Mouse (Mus musculus): ENCODE data around the gene Lcn5.
A peak's percentile ranks its signal among the peaks of the same experiment; 100 is the strongest.
"Not testable (repeated sequence)": the region's sequence is repeated elsewhere in the genome, so short reads cannot be mapped to it uniquely, and the experiment has no call there.

Gene Lcn5

GRCm38 (mm10) chr2:25701001-25701400 is 43.2 kb downstream of the Lcn5 start:
- H3K36me3 ChIP-seq (ENCODE audit: control insufficient read depth, insufficient read depth, low read length, poor library complexity, severe bottlenecking) = no peaks in the 10 kb centered on the region
- no peak for DNase-seq (ENCODE audit: low read depth, low spot score)
- no peaks in the 10 kb centered on the region for H3K27me3 ChIP-seq (ENCODE audit: control insufficient read depth, insufficient read depth, low read length, poor library complexity, severe bottlenecking)

DNA sequence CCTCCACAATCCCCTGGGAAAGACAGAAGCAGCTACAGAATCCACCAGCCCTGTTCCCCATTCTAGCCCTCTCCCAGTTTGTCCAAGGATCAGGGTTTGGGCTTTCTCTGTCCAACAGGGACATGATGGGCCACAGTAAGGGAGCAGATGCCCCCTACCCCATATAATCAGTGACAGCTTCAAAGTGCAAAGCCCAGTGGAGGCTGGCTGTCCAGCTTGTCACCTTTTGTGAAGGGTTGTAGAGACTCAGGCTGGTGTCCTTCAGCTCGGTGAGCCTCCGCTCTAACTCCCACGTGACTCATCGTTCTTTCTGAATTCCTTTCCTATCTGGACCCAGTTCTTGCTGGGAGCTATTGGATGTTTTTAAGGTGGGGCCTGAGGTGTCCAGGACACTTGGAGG is 46.0 kb downstream of the Lcn5 start:
- DNase-seq (ENCODE audit: low read depth, low spot score) = no peak
- Histone ChIP-seq H3K36me3 (ENCODE audit: control insufficient read depth, insufficient read depth, low read length, poor library complexity, severe bottlenecking) (no peaks in the 10 kb centered on the region), H3K27me3 (ENCODE audit: control insufficient read depth, insufficient read depth, low read length, poor library complexity, severe bottlenecking) (no peaks in the 10 kb centered on the region)

- H3K27me3 ChIP-seq (ENCODE audit: control insufficient read depth, insufficient read depth, low read length, poor library complexity, severe bottlenecking) = no peaks in the 10 kb centered on the region
- DNase-seq (ENCODE audit: low read depth, low spot score) = peak; percentile 77
- H3K36me3 ChIP-seq (ENCODE audit: control insufficient read depth, insufficient read depth, low read length, poor library complexity, severe bottlenecking) = no peaks in the 10 kb centered on the region
Measured at GRCm38 (mm10) chr2:25706643-25707481, 49.1 kb downstream of the Lcn5 start, which contains the start of gene Bmyc. Gene Bmyc (plus strand): TSS chr2:25706739.

GRCm38 (mm10) chr2:25708121-25708520 is 50.4 kb downstream of the Lcn5 start:
- Histone ChIP-seq H3K36me3 (ENCODE audit: control insufficient read depth, insufficient read depth, low read length, poor library complexity, severe bottlenecking) (no peaks in the 10 kb centered on the region), H3K27me3 (ENCODE audit: control insufficient read depth, insufficient read depth, low read length, poor library complexity, severe bottlenecking) (no peaks in the 10 kb centered on the region)
- DNase-seq (ENCODE audit: low read depth, low spot score) = peak; percentile 70

- H3K27me3 ChIP-seq (ENCODE audit: control insufficient read depth, insufficient read depth, low read length, poor library complexity, severe bottlenecking); DNase-seq (ENCODE audit: low read depth, low spot score): not testable (repeated sequence)
Measured at GRCm38 (mm10) chr2:25709056-25709455, 51.3 kb downstream of the Lcn5 start.

DNA sequence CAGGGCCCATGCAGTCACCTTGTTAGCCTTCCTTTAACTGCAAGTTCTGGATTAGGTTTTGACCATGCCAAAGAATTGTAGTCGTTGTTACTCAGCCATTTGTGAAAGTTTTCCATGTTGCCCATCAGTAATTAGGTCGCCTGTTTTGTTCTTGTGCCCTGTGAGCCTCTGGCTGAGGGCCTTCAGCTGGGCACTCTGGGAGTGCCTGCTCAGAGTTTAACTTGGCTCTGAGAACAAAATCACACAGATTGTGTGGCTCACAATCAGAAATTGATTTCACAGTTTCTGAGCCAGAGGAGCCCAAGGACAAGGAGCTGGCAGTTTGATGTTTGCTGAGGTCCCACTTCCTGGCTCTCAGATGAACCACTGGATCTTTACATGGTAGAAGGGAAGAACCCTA is 52.0 kb downstream of the Lcn5 start:
- not testable (repeated sequence) for H3K27me3 ChIP-seq (ENCODE audit: control insufficient read depth, insufficient read depth, low read length, poor library complexity, severe bottlenecking); DNase-seq (ENCODE audit: low read depth, low spot score); H3K36me3 ChIP-seq (ENCODE audit: control insufficient read depth, insufficient read depth, low read length, poor library complexity, severe bottlenecking)

More at GRCm38 (mm10) chr2:25709056-25709455, 51.3 kb downstream of the Lcn5 start:
- not testable (repeated sequence) for H3K36me3 ChIP-seq (ENCODE audit: control insufficient read depth, insufficient read depth, low read length, poor library complexity, severe bottlenecking)

Measured in splenic B cell, adult 2 months (primary cell).